Mouse (Mus musculus): ENCODE measurements around the gene F10. TPM values are rescaled to one million over a fixed set of nuclear protein-coding genes. Genes with fewer than 3 reads are reported as not detected.

The F10 gene
- polyA plus RNA-seq, 1 experiment from 2014 or later = 1.6 TPM

DNA sequence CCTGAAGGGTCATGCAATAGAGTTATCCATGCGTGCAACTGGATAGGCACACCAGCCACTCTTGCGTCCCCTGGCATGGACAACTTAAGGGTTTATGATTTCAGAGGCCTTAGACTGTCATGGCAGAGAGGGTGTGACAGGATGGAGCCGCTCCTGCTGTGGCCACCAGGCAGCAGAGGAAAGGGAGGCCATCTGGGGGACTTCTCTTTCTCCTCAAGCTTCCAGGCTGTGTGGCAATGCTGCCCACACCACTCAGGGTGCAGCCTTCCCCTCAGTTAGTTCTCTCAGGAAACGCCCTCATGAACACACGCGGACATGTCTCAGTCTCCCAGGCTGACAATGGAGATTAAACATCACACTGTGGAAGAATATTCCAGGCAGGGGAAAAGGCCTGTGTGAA is 1.9 kb downstream of the F10 start:
- H3K36me3 ChIP-seq (ENCODE audit: control insufficient read depth, insufficient read depth, low read length) = no peaks in the 10 kb centered on the region
- H3K4me2 ChIP-seq (ENCODE audit: low read length) = no peak overlapping the region
- no peak for ATAC-seq (replicated peaks; ENCODE audit: low FRiP score, low TSS enrichment, low read depth)
- H3K9ac ChIP-seq (ENCODE audit: low read length) = no peak overlapping the region
- WGBS = 82% methylated on average over 6 of the region's 6 CpGs
- H3K4me3 ChIP-seq (ENCODE audit: low read depth, low read length) = no peak overlapping the region
- no peaks in the 10 kb centered on the region for H3K4me1 ChIP-seq (replicated peaks; ENCODE audit: control insufficient read depth, insufficient read depth, low read length)
- no peak for DNase-seq (ENCODE audit: low spot score)
- H3K9me3 ChIP-seq (ENCODE audit: control insufficient read depth, low read length) = no peaks in the 10 kb centered on the region
- no peak overlapping the region for H3K27ac ChIP-seq (ENCODE audit: low read depth)
- no peaks in the 10 kb centered on the region for H3K27me3 ChIP-seq (replicated peaks; ENCODE audit: control insufficient read depth, insufficient read depth, low read length)

DNA sequence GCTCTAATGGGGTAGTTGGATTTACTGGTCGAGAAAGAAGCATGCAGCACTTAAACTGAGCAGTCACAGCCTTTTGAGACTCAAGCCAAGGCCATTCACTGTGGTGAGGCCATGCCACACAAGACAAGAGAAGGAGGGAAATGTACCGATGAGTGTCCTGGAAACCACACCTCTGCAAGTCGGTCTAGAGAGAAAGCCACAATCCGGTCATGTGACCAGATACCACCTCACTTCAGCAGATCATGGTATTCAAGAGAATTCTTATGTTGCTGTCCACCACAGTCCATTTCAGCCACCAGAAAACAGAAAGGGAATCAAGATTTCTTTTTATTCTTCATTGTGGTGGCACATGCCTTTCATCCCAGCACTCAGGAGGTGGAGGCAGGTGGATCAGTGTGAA is 4.4 kb downstream of the F10 start:
- no peak for ATAC-seq (replicated peaks; ENCODE audit: low FRiP score, low TSS enrichment, low read depth)
- Histone ChIP-seq H3K9ac (ENCODE audit: low read length) (no peak overlapping the region), H3K4me1 (replicated peaks; ENCODE audit: control insufficient read depth, insufficient read depth, low read length) (no peaks in the 10 kb centered on the region), H3K4me3 (ENCODE audit: low read depth, low read length) (no peak overlapping the region), H3K27ac (ENCODE audit: low read depth) (no peak overlapping the region), H3K9me3 (ENCODE audit: control insufficient read depth, low read length) (no peaks in the 10 kb centered on the region), H3K27me3 (replicated peaks; ENCODE audit: control insufficient read depth, insufficient read depth, low read length) (no peaks in the 10 kb centered on the region), H3K36me3 (ENCODE audit: control insufficient read depth, insufficient read depth, low read length) (no peaks in the 10 kb centered on the region), H3K4me2 (ENCODE audit: low read length) (no peak overlapping the region)
- 82% methylated on average over 4 of the region's 4 CpGs for WGBS
- no peak for DNase-seq (ENCODE audit: low spot score)

DNA sequence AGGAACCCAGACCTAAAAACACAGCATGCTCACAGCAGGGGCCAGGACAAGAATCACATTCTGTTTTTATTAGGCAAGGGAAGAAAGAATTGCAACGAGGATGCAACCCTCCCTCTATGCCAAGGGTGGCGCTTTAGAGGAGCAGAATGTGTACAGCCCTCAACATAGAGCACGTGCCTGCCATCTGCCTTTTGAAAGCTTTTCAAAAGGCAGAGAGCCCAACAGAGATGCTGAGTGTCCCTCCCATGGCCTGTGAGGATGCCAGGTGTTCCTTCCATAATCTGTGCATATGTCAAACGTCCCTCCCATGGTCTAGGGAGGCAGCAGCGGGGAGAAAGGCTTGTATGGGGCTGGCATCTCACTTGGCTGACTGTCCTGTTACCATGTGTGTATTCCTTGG is 10.5 kb downstream of the F10 start:
- ATAC-seq (replicated peaks; ENCODE audit: low FRiP score, low TSS enrichment, low read depth) = no peak
- 65% methylated on average over 5 of the region's 5 CpGs for WGBS

DNA sequence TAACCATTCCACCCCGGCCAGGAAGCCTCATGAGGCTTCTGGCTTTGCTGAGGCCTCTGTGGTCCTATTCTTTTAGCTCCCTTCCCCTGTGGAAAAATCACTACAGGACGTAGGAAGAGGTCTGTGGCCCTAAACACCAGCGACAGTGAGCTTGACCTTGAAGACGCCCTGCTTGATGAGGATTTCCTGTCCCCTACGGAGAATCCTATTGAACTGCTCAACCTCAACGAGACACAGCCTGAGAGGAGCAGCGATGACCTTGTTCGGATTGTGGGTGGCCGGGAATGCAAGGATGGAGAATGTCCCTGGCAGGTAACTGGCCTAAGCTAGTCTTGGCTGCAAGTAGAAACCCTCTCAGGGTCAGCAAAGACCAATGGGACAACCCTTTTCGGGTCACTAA is 13.4 kb downstream of the F10 start:
- 80% methylated on average over 10 of the region's 10 CpGs for WGBS

More for the DNA sequence above, 10.5 kb downstream of the F10 start:
- Histone ChIP-seq H3K27me3 (replicated peaks; ENCODE audit: control insufficient read depth, insufficient read depth, low read length) (no peaks in the 10 kb centered on the region), H3K27ac (ENCODE audit: low read depth) (no peak overlapping the region), H3K4me2 (ENCODE audit: low read length) (no peak overlapping the region), H3K9me3 (ENCODE audit: control insufficient read depth, low read length) (no peaks in the 10 kb centered on the region), H3K36me3 (ENCODE audit: control insufficient read depth, insufficient read depth, low read length) (no peaks in the 10 kb centered on the region), H3K4me1 (replicated peaks; ENCODE audit: control insufficient read depth, insufficient read depth, low read length) (no peaks in the 10 kb centered on the region), H3K4me3 (ENCODE audit: low read depth, low read length) (no peak overlapping the region), H3K9ac (ENCODE audit: low read length) (no peak overlapping the region)
- no peak for DNase-seq (ENCODE audit: low spot score)

DNA sequence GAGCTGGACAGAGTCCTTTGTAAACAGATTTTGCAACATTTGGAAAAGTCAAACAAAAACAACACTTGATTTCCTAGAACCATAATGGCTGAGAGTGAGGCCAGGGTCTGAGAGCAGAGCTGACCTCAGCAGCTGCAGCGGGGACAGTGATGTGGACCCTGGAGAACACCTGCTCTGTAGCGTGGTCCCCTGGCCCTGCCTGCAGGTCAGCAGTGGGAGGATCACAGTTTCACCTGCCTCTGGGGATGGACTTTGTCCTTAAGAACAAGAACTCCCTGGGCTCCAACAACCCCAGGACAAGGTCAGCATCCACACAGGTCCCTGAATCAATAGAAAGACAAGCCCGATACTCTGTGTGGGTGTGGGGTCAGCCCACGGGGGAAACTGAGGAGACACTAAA is 20.2 kb downstream of the F10 start:
- WGBS = 82% methylated on average over 4 of the region's 4 CpGs
- H3K27ac ChIP-seq (ENCODE audit: low read depth) = no peak overlapping the region
- no peak overlapping the region for H3K9ac ChIP-seq (ENCODE audit: low read length)
- H3K27me3 ChIP-seq (replicated peaks; ENCODE audit: control insufficient read depth, insufficient read depth, low read length) = no peaks in the 10 kb centered on the region
- H3K4me3 ChIP-seq (ENCODE audit: low read depth, low read length) = no peak overlapping the region
- H3K4me2 ChIP-seq (ENCODE audit: low read length) = no peak overlapping the region
- H3K9me3 ChIP-seq (ENCODE audit: control insufficient read depth, low read length) = no peaks in the 10 kb centered on the region
- no peaks in the 10 kb centered on the region for H3K36me3 ChIP-seq (ENCODE audit: control insufficient read depth, insufficient read depth, low read length)
- DNase-seq (ENCODE audit: low spot score) (no peak), ATAC-seq (replicated peaks; ENCODE audit: low FRiP score, low TSS enrichment, low read depth) (no peak)
- no peaks in the 10 kb centered on the region for H3K4me1 ChIP-seq (replicated peaks; ENCODE audit: control insufficient read depth, insufficient read depth, low read length)

More for the DNA sequence above, 13.4 kb downstream of the F10 start:
- DNase-seq (ENCODE audit: low spot score) (no peak), ATAC-seq (replicated peaks; ENCODE audit: low FRiP score, low TSS enrichment, low read depth) (no peak)
- Histone ChIP-seq H3K27ac (ENCODE audit: low read depth) (no peak overlapping the region), H3K9me3 (ENCODE audit: control insufficient read depth, low read length) (no peaks in the 10 kb centered on the region), H3K27me3 (replicated peaks; ENCODE audit: control insufficient read depth, insufficient read depth, low read length) (no peaks in the 10 kb centered on the region), H3K9ac (ENCODE audit: low read length) (no peak overlapping the region), H3K4me3 (ENCODE audit: low read depth, low read length) (no peak overlapping the region), H3K36me3 (ENCODE audit: control insufficient read depth, insufficient read depth, low read length) (no peaks in the 10 kb centered on the region), H3K4me2 (ENCODE audit: low read length) (no peak overlapping the region), H3K4me1 (replicated peaks; ENCODE audit: control insufficient read depth, insufficient read depth, low read length) (no peaks in the 10 kb centered on the region)

DNA sequence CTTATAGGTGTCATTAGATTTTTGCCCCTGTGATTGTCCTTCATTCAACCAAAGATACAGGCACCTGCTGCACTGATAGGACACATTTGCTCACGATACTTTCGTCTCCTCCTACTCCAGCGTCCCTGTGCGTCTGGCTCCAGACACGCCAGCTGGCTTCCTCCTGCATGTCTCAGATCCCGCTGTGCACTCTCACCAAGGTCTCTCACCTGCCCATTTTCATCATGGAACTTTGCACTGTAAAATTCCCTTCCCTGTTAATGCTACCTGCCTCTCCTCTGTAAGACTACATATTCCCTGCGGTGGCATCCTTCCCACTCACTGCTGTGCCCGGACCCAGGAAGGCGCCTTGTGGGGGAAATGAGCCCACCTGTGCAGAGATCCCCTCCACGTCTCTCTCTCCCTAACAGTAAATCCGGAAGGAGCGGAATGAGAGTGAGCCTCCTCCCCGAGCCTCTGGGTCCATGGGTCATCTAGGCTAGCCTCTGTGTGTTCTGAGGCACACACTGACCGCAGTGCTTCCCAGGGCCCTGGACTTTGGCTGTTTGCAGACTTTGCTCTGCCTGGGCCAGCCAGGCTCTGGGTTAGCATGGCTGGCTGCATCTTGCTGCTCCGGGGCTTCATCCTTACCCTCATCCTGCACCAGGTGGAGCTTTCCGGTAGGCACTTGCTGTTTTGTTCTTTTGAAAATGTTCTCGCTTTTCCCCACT is 23.5 kb downstream of the F10 start, which contains the start of gene Proz:
Gene Proz (plus strand): TSS at position 474 of the 710 bp plus-strand sequence.
- H3K27me3 ChIP-seq (replicated peaks; ENCODE audit: control insufficient read depth, insufficient read depth, low read length) = no peaks in the 10 kb centered on the region
- H3K36me3 ChIP-seq (ENCODE audit: control insufficient read depth, insufficient read depth, low read length) = no peaks in the 10 kb centered on the region
- ATAC-seq (replicated peaks; ENCODE audit: low FRiP score, low TSS enrichment, low read depth) (peak; percentile 48; the same call in 1 of the 2 replicates), DNase-seq (ENCODE audit: low spot score) (no peak)
- H3K4me1 ChIP-seq (replicated peaks; ENCODE audit: control insufficient read depth, insufficient read depth, low read length) = no peaks in the 10 kb centered on the region
- no peaks in the 10 kb centered on the region for H3K9me3 ChIP-seq (ENCODE audit: control insufficient read depth, low read length)
- no peak within 1 kb of the TSS for H3K4me2 ChIP-seq (ENCODE audit: low read length)
- no peak within 1 kb of the TSS for H3K9ac ChIP-seq (ENCODE audit: low read length)
- WGBS = 75% methylated on average over 17 of the region's 17 CpGs
- no peak within 1 kb of the TSS for H3K27ac ChIP-seq (ENCODE audit: low read depth)
- H3K4me3 ChIP-seq (ENCODE audit: low read depth, low read length) = no peak within 1 kb of the TSS

DNA sequence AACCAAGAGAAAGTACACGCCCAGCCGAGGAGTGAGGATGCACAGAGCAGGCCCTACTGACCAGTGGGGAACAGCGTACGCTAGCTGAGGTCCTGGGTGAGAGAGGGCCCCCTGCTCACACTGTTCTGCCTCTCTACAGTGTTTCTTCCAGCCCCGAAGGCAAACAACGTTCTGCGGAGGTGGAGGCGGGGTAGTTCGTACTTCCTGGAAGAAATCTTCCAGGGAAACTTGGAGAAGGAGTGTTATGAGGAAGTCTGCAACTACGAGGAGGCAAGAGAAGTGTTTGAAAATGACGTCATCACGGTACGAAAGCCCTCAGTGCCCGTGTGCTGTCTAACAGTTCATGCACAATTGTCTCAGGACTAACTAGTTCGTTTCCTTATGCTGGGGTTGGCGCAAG is 26.0 kb downstream of the F10 start:
- Histone ChIP-seq H3K27ac (ENCODE audit: low read depth) (no peak overlapping the region), H3K36me3 (ENCODE audit: control insufficient read depth, insufficient read depth, low read length) (no peaks in the 10 kb centered on the region), H3K27me3 (replicated peaks; ENCODE audit: control insufficient read depth, insufficient read depth, low read length) (no peaks in the 10 kb centered on the region), H3K9me3 (ENCODE audit: control insufficient read depth, low read length) (no peaks in the 10 kb centered on the region), H3K4me2 (ENCODE audit: low read length) (no peak overlapping the region), H3K9ac (ENCODE audit: low read length) (no peak overlapping the region), H3K4me1 (replicated peaks; ENCODE audit: control insufficient read depth, insufficient read depth, low read length) (no peaks in the 10 kb centered on the region), H3K4me3 (ENCODE audit: low read depth, low read length) (no peak overlapping the region)
- ATAC-seq (replicated peaks; ENCODE audit: low FRiP score, low TSS enrichment, low read depth) (0 out of 2 replicates have a peak, but pooled peaks have one; percentile 32), DNase-seq (ENCODE audit: low spot score) (no peak)
- 67% methylated on average over 16 of the region's 16 CpGs for WGBS

DNA sequence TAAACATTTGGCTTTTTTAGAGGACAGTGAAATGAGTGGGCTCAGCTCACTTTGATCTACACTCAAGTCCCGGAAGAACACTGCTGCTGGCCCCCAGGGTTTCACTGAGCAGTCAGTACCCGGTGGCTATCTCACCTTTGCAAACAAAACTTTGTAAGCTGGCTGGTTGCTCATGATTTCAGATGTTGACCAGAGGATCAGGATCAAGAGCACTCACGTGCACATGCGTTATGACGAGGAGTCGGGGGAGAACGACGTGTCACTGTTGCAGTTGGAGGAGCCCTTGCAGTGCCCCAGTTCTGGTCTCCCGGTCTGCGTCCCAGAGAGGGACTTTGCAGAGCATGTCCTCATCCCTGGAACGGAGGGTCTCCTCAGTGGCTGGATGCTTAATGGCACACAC is 36.1 kb downstream of the F10 start:
- ATAC-seq (replicated peaks; ENCODE audit: low FRiP score, low TSS enrichment, low read depth) (no peak), DNase-seq (ENCODE audit: low spot score) (no peak)
- H3K4me3 ChIP-seq (ENCODE audit: low read depth, low read length) = no peak overlapping the region
- H3K36me3 ChIP-seq (ENCODE audit: control insufficient read depth, insufficient read depth, low read length) = peaks cover 51% of the 10 kb centered on the region
- 80% methylated on average over 11 of the region's 11 CpGs for WGBS
- no peaks in the 10 kb centered on the region for H3K4me1 ChIP-seq (replicated peaks; ENCODE audit: control insufficient read depth, insufficient read depth, low read length)
- no peak overlapping the region for H3K9ac ChIP-seq (ENCODE audit: low read length)
- no peaks in the 10 kb centered on the region for H3K9me3 ChIP-seq (ENCODE audit: control insufficient read depth, low read length)
- no peak overlapping the region for H3K27ac ChIP-seq (ENCODE audit: low read depth)
- H3K4me2 ChIP-seq (ENCODE audit: low read length) = no peak overlapping the region
- no peaks in the 10 kb centered on the region for H3K27me3 ChIP-seq (replicated peaks; ENCODE audit: control insufficient read depth, insufficient read depth, low read length)

DNA sequence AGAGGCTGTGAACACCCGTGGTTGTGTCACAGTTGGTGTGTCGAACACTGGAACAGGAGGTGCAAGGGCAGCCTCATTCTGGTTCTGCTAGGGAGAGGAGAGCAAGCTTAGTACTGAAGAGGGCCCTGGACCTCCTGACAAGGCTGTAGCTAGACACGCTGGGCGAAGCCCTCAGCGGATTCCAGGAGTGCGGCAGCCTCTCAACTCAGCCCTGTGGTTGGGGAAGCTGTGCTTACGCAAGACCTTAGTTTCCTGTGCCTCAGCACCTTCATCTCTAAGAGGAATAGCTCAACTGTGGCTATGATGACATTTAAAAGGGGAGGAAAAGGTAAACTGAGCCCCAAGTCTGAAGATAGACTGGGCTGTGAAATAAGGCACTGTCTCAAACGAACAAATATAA is 37.9 kb downstream of the F10 start:
- H3K4me2 ChIP-seq (ENCODE audit: low read length) = no peak overlapping the region
- no peak overlapping the region for H3K4me3 ChIP-seq (ENCODE audit: low read depth, low read length)
- DNase-seq (ENCODE audit: low spot score) = no peak
- H3K9ac ChIP-seq (ENCODE audit: low read length) = no peak overlapping the region
- 91% methylated on average over 8 of the region's 8 CpGs for WGBS
- H3K36me3 ChIP-seq (ENCODE audit: control insufficient read depth, insufficient read depth, low read length) = peaks cover 68% of the 10 kb centered on the region
- H3K27ac ChIP-seq (ENCODE audit: low read depth) = no peak overlapping the region
- H3K27me3 ChIP-seq (replicated peaks; ENCODE audit: control insufficient read depth, insufficient read depth, low read length) = no peaks in the 10 kb centered on the region
- no peaks in the 10 kb centered on the region for H3K9me3 ChIP-seq (ENCODE audit: control insufficient read depth, low read length)
- no peak for ATAC-seq (replicated peaks; ENCODE audit: low FRiP score, low TSS enrichment, low read depth)
- H3K4me1 ChIP-seq (replicated peaks; ENCODE audit: control insufficient read depth, insufficient read depth, low read length) = no peaks in the 10 kb centered on the region

All from intestine, embryonic 14.5 days (tissue).